Mouse (Mus musculus): ENCODE measurements at regions not wholly inside any gene's neighbourhood (a gene's known extent, or its start where the extent isn't known, plus 50 kb on each side); places are given as distances from the start of the nearest gene placed in this dataset.

GRCm38 (mm10) chr11:20936996-20937395 is 106.1 kb upstream of the Lgalsl start:
- Histone ChIP-seq H3K36me3 (ENCODE audit: control insufficient read depth, insufficient read depth, low read length) (no peaks in the 10 kb centered on the region), H3K4me1 (ENCODE audit: control insufficient read depth, insufficient read depth, low read length) (no peaks in the 10 kb centered on the region), H3K27me3 (replicated peaks; ENCODE audit: control insufficient read depth, insufficient read depth, low read length) (no peaks in the 10 kb centered on the region), H3K9ac (ENCODE audit: low read depth, low read length) (no peak overlapping the region), H3K27ac (ENCODE audit: low read length) (no peak overlapping the region), H3K9me3 (ENCODE audit: control insufficient read depth, low read length) (no peaks in the 10 kb centered on the region), H3K4me2 (ENCODE audit: low read depth, low read length) (no peak overlapping the region), H3K4me3 (ENCODE audit: low read length) (no peak overlapping the region)
- WGBS, result 77% methylated on average over 1 of the region's 1 CpGs
- ATAC-seq, result no peak

GRCm38 (mm10) chr11:20937942-20938341 is 107.1 kb upstream of the Lgalsl start:
- Histone ChIP-seq H3K27me3 (replicated peaks; ENCODE audit: control insufficient read depth, insufficient read depth, low read length) (no peaks in the 10 kb centered on the region), H3K4me2 (ENCODE audit: low read depth, low read length) (no peak overlapping the region), H3K27ac (ENCODE audit: low read length) (no peak overlapping the region), H3K4me3 (ENCODE audit: low read length) (no peak overlapping the region), H3K4me1 (ENCODE audit: control insufficient read depth, insufficient read depth, low read length) (no peaks in the 10 kb centered on the region), H3K9ac (ENCODE audit: low read depth, low read length) (no peak overlapping the region), H3K36me3 (ENCODE audit: control insufficient read depth, insufficient read depth, low read length) (no peaks in the 10 kb centered on the region), H3K9me3 (ENCODE audit: control insufficient read depth, low read length) (no peaks in the 10 kb centered on the region)
- no peak for ATAC-seq
- WGBS, result 87% methylated on average over 4 of the region's 4 CpGs

GRCm38 (mm10) chr11:20939644-20940043 is 108.8 kb upstream of the Lgalsl start:
- no peaks in the 10 kb centered on the region for H3K4me1 ChIP-seq (ENCODE audit: control insufficient read depth, insufficient read depth, low read length)
- no peaks in the 10 kb centered on the region for H3K36me3 ChIP-seq (ENCODE audit: control insufficient read depth, insufficient read depth, low read length)
- no peak for ATAC-seq
- WGBS, result 88% methylated on average over 4 of the region's 4 CpGs
- no peak overlapping the region for H3K9ac ChIP-seq (ENCODE audit: low read depth, low read length)
- H3K27ac ChIP-seq (ENCODE audit: low read length), result no peak overlapping the region
- no peaks in the 10 kb centered on the region for H3K27me3 ChIP-seq (replicated peaks; ENCODE audit: control insufficient read depth, insufficient read depth, low read length)
- H3K9me3 ChIP-seq (ENCODE audit: control insufficient read depth, low read length), result no peaks in the 10 kb centered on the region
- H3K4me2 ChIP-seq (ENCODE audit: low read depth, low read length), result no peak overlapping the region
- no peak overlapping the region for H3K4me3 ChIP-seq (ENCODE audit: low read length)

GRCm38 (mm10) chr11:20941546-20941945 is 110.7 kb upstream of the Lgalsl start:
- no peaks in the 10 kb centered on the region for H3K4me1 ChIP-seq (ENCODE audit: control insufficient read depth, insufficient read depth, low read length)
- 49% methylated on average over 4 of the region's 4 CpGs for whole genome bisulfite sequencing
- H3K4me3 ChIP-seq (ENCODE audit: low read length), result no peak overlapping the region
- ATAC-seq, result no peak
- H3K36me3 ChIP-seq (ENCODE audit: control insufficient read depth, insufficient read depth, low read length), result no peaks in the 10 kb centered on the region
- H3K27me3 ChIP-seq (replicated peaks; ENCODE audit: control insufficient read depth, insufficient read depth, low read length), result no peaks in the 10 kb centered on the region
- no peak overlapping the region for H3K27ac ChIP-seq (ENCODE audit: low read length)
- no peak overlapping the region for H3K9ac ChIP-seq (ENCODE audit: low read depth, low read length)
- no peaks in the 10 kb centered on the region for H3K9me3 ChIP-seq (ENCODE audit: control insufficient read depth, low read length)
- no peak overlapping the region for H3K4me2 ChIP-seq (ENCODE audit: low read depth, low read length)

GRCm38 (mm10) chr11:20955561-20955960 is 124.7 kb upstream of the Lgalsl start:
- no peak for ATAC-seq
- 51% methylated on average over 8 of the region's 8 CpGs for WGBS
- Histone ChIP-seq H3K9ac (ENCODE audit: low read depth, low read length) (no peak overlapping the region), H3K4me1 (ENCODE audit: control insufficient read depth, insufficient read depth, low read length) (peaks cover 6% of the 10 kb centered on the region), H3K27me3 (replicated peaks; ENCODE audit: control insufficient read depth, insufficient read depth, low read length) (no peaks in the 10 kb centered on the region), H3K4me2 (ENCODE audit: low read depth, low read length) (no peak overlapping the region), H3K27ac (ENCODE audit: low read length) (no peak overlapping the region), H3K4me3 (ENCODE audit: low read length) (no peak overlapping the region), H3K36me3 (ENCODE audit: control insufficient read depth, insufficient read depth, low read length) (no peaks in the 10 kb centered on the region), H3K9me3 (ENCODE audit: control insufficient read depth, low read length) (no peaks in the 10 kb centered on the region)

- 38% methylated on average over 2 of the region's 2 CpGs for WGBS
Observed at GRCm38 (mm10) chr11:20957766-20958165, 126.9 kb upstream of the Lgalsl start.

GRCm38 (mm10) chr11:20958233-20958632 is 127.4 kb upstream of the Lgalsl start:
- H3K4me1 ChIP-seq (ENCODE audit: control insufficient read depth, insufficient read depth, low read length), result peaks cover 6% of the 10 kb centered on the region
- no peak overlapping the region for H3K4me3 ChIP-seq (ENCODE audit: low read length)
- no peaks in the 10 kb centered on the region for H3K36me3 ChIP-seq (ENCODE audit: control insufficient read depth, insufficient read depth, low read length)
- H3K9me3 ChIP-seq (ENCODE audit: control insufficient read depth, low read length), result no peaks in the 10 kb centered on the region
- H3K4me2 ChIP-seq (ENCODE audit: low read depth, low read length), result 0 out of 2 replicates have a peak overlapping the region, but pooled peaks have one; percentile 20
- H3K27ac ChIP-seq (ENCODE audit: low read length), result 0 out of 2 replicates have a peak overlapping the region, but pooled peaks have one; percentile 29
- 16% methylated on average over 5 of the region's 5 CpGs for WGBS
- ATAC-seq, result peak; percentile 62
- H3K9ac ChIP-seq (ENCODE audit: low read depth, low read length), result peak overlapping the region; percentile 8; the same call in 1 of the 2 replicates
- no peaks in the 10 kb centered on the region for H3K27me3 ChIP-seq (replicated peaks; ENCODE audit: control insufficient read depth, insufficient read depth, low read length)

More at GRCm38 (mm10) chr11:20957766-20958165, 126.9 kb upstream of the Lgalsl start:
- ATAC-seq, result no peak; the same call in 1 of the 2 replicates
- Histone ChIP-seq H3K27me3 (replicated peaks; ENCODE audit: control insufficient read depth, insufficient read depth, low read length) (no peaks in the 10 kb centered on the region), H3K4me2 (ENCODE audit: low read depth, low read length) (0 out of 2 replicates have a peak overlapping the region, but pooled peaks have one; percentile 20), H3K36me3 (ENCODE audit: control insufficient read depth, insufficient read depth, low read length) (no peaks in the 10 kb centered on the region), H3K9ac (ENCODE audit: low read depth, low read length) (peak overlapping the region; percentile 8; the same call in 1 of the 2 replicates), H3K4me1 (ENCODE audit: control insufficient read depth, insufficient read depth, low read length) (peaks cover 6% of the 10 kb centered on the region), H3K27ac (ENCODE audit: low read length) (0 out of 2 replicates have a peak overlapping the region, but pooled peaks have one; percentile 29), H3K4me3 (ENCODE audit: low read length) (no peak overlapping the region), H3K9me3 (ENCODE audit: control insufficient read depth, low read length) (no peaks in the 10 kb centered on the region)

- Histone ChIP-seq H3K27me3 (replicated peaks; ENCODE audit: control insufficient read depth, insufficient read depth, low read length) (no peaks in the 10 kb centered on the region), H3K4me3 (ENCODE audit: low read length) (no peak overlapping the region), H3K27ac (ENCODE audit: low read length) (no peak overlapping the region), H3K36me3 (ENCODE audit: control insufficient read depth, insufficient read depth, low read length) (no peaks in the 10 kb centered on the region), H3K4me2 (ENCODE audit: low read depth, low read length) (no peak overlapping the region), H3K4me1 (ENCODE audit: control insufficient read depth, insufficient read depth, low read length) (peaks cover 6% of the 10 kb centered on the region), H3K9me3 (ENCODE audit: control insufficient read depth, low read length) (no peaks in the 10 kb centered on the region; the same call in 1 of the 2 replicates), H3K9ac (ENCODE audit: low read depth, low read length) (no peak overlapping the region)
- 82% methylated on average over 2 of the region's 2 CpGs for WGBS
- ATAC-seq, result no peak
Observed at GRCm38 (mm10) chr11:20960066-20960465, 129.2 kb upstream of the Lgalsl start.

- WGBS, result 46% methylated on average over 5 of the region's 5 CpGs
- Histone ChIP-seq H3K9ac (ENCODE audit: low read depth, low read length) (no peak overlapping the region), H3K36me3 (ENCODE audit: control insufficient read depth, insufficient read depth, low read length) (no peaks in the 10 kb centered on the region)
Observed at GRCm38 (mm10) chr11:20960750-20961149, 129.9 kb upstream of the Lgalsl start.

GRCm38 (mm10) chr11:20961626-20962025 is 129.5 kb upstream of the Peli1 start:
- no peak overlapping the region for H3K4me3 ChIP-seq (ENCODE audit: low read length)
- H3K27ac ChIP-seq (ENCODE audit: low read length), result no peak overlapping the region
- 76% methylated on average over 2 of the region's 2 CpGs for WGBS
- H3K9ac ChIP-seq (ENCODE audit: low read depth, low read length), result no peak overlapping the region
- no peaks in the 10 kb centered on the region for H3K36me3 ChIP-seq (ENCODE audit: control insufficient read depth, insufficient read depth, low read length)
- no peaks in the 10 kb centered on the region for H3K27me3 ChIP-seq (replicated peaks; ENCODE audit: control insufficient read depth, insufficient read depth, low read length)
- peaks cover 6% of the 10 kb centered on the region for H3K4me1 ChIP-seq (ENCODE audit: control insufficient read depth, insufficient read depth, low read length)
- H3K9me3 ChIP-seq (ENCODE audit: control insufficient read depth, low read length), result no peaks in the 10 kb centered on the region; the same call in 1 of the 2 replicates
- no peak overlapping the region for H3K4me2 ChIP-seq (ENCODE audit: low read depth, low read length)
- ATAC-seq, result no peak

More at GRCm38 (mm10) chr11:20960750-20961149, 129.9 kb upstream of the Lgalsl start:
- Histone ChIP-seq H3K27ac (ENCODE audit: low read length) (no peak overlapping the region), H3K4me3 (ENCODE audit: low read length) (no peak overlapping the region), H3K4me1 (ENCODE audit: control insufficient read depth, insufficient read depth, low read length) (peaks cover 6% of the 10 kb centered on the region), H3K9me3 (ENCODE audit: control insufficient read depth, low read length) (no peaks in the 10 kb centered on the region; the same call in 1 of the 2 replicates), H3K27me3 (replicated peaks; ENCODE audit: control insufficient read depth, insufficient read depth, low read length) (no peaks in the 10 kb centered on the region), H3K4me2 (ENCODE audit: low read depth, low read length) (no peak overlapping the region)
- no peak for ATAC-seq
